Mouse (Mus musculus) fibroblast of lung, adult 2 months (primary cell): ENCODE data around the gene Amigo3.

Experiments
- DNase-seq: peaks from one replicate; pipeline ENCODE4 v3.0.0-alpha.2; 2011; ENCODE audit warnings: low read depth

Amigo3 gene

DNA sequence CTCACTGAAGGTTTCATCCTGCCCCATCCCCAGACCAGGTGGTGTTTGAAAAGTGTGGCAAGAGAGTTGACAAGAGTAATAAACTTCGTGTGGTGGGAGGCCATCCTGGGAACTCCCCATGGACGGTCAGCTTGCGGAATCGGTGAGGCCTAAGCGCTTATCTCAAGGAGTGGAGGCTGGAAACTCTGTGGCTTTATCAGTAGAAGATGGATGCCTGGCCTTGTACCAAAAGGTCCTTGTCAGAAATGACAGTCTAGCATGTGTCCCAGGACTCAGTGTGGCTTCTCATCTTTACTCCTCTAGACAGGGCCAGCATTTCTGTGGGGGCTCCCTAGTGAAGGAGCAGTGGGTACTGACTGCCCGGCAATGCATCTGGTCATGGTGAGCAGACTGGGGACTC, 30.6 kb downstream of the Amigo3 start:
- no peak for DNase-seq

DNA sequence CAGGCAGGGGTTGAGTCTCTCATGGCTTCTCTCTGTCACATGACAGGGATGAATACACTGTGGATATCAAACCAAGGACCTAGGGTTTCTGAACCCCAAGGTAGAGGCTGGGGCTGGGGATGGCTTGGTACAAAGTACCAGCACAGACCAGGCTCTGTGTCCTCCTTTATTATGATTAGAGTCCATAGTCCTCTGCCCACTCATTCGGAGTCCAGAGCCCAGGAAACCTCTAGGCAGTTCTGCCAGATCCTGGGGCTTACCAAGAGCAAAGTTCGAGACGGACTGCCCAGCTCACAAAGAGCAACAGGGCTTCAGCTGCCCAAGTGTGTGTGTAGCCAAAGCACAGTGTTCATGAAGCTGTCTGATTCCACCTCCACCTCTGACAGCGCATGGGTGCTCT, 32.3 kb downstream of the Amigo3 start:
- DNase-seq, result no peak

- DNase-seq, result no peak
Observed at GRCm38 (mm10) chr9:108090611-108091120, 37.7 kb downstream of the Amigo3 start.

DNA sequence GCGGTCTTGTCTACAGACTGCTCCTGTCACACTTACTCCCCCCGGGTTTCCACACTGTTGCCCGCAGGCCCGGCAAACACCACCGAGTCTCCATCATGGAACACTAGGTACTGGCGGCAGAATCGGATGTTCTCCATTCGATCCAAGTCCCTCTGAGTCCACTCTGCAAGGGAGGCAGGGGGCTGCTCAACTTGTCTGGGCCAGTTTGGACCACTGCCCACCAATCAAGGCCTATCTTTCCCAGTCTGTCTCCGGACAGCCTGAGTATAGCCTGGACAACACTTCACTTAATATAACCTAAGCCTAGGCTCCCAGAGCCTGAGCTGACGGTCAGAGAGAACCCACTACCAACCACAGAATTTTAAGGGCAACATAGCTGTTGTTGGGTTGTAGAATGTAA, 40.6 kb downstream of the Amigo3 start:
- DNase-seq, result no peak

DNA sequence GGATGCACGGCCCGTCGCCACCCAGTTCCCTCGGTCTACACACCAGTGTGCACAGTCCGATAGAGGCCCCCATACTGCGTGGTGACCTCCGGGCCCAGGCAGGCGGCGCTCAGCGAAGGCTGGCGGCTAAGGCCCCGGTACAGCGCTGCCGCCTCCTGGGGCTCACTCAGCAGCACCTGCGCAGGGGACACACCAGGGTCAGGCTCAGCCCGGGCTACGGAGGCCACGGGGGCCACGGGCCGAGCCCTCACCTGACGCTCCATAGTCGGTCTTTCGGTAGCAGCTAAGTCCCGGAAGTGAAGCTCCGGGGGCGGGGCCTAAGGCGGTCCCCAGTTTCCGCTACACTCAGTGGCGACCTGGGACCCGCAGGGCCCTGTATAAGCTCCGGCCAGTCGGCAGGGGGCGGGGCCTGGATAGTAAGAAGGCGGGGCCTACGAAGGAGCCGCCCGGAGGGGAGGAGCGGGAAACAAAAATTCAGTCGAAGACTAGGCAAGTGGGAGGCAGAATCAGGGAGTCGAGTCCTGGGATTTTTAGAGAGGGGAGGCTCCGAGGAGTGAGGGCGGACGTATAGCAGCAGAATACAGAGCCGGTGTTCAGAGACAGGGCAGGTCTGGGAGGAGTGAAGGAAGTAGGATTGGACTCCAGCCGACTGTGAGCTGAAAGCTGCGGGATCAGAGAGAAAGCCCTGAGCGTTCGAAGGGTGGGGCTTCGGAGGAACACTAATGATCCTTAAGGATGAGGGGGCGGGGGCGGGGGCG, 41.4 kb downstream of the Amigo3 start, which contains the start of gene Apeh:
Gene Apeh, minus strand, starts transcription at position 423 of the 758 bp plus-strand sequence.
- DNase-seq, result peak; percentile 70

- DNase-seq, result no peak
Observed at GRCm38 (mm10) chr9:108094998-108095411, 42.0 kb downstream of the Amigo3 start.

DNA sequence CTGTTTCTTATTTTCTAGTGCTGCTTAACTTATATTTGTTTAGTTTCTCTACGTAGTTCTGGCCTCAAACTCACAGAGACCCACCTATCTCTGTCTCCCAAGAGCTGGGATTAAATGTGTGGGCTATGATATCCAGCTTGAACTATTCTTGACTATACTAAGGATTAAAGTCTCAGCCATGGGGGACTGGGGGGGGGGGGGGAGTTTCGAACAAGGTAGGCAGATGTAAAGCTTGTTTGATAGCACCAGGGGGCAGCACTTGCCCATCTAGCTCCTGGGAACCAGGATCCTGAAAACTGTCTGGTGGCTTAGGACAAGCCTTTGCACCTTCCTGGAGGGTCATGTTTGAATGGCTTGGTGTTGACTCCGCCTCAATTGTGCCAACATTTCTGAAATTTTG, 42.6 kb downstream of the Amigo3 start:
- peak; percentile 59 for DNase-seq

GRCm38 (mm10) chr9:108095949-108096712, 43.2 kb downstream of the Amigo3 start:
- DNase-seq, result no peak

DNA sequence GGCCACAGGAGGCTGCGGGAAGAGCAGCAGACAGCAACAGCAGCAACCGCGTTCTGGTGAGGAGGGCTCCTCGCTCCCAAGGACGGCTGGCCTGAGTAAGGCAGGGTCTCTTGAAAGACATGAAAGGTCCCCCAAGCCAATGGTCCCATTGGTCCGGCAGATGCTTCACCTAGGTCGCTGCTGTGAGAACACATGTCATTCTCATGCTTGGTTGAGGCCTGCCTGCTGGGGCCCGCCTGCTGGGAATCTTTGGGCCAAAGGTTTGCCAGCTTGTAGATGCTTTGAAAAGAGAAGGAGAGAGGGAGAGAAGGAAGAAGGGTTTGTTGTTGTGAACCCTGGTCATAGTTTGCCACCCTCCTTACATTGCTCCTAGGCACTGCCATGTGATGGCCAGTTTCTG, 46.7 kb downstream of the Amigo3 start:
- no peak for DNase-seq

GRCm38 (mm10) chr9:108104766-108105548, 52.0 kb downstream of the Amigo3 start:
- no peak for DNase-seq
